Mouse (Mus musculus) brain, embryonic 14.5 days (tissue): ENCODE results near the gene Mgat4e.

Experiments
- CTCF ChIP-seq: fragments of 200-500 bp; IDR thresholded peaks from 2 replicates; pipeline ENCODE4 v1.5.1; 2012; ENCODE audit warnings: inconsistent platforms, mild to moderate bottlenecking, moderate library complexity, borderline replicate concordance; ENCODE audit not compliant: insufficient read depth, insufficient read length; ENCODE audit errors: extremely low read depth
- POLR2A ChIP-seq: fragments of 200-500 bp; IDR thresholded peaks from 2 replicates; pipeline ENCODE4 v1.6.1; 2012; ENCODE audit warnings: mild to moderate bottlenecking, inconsistent platforms, borderline replicate concordance; ENCODE audit not compliant: poor library complexity, insufficient read depth, insufficient read length, severe bottlenecking; ENCODE audit errors: extremely low read depth

DNA sequence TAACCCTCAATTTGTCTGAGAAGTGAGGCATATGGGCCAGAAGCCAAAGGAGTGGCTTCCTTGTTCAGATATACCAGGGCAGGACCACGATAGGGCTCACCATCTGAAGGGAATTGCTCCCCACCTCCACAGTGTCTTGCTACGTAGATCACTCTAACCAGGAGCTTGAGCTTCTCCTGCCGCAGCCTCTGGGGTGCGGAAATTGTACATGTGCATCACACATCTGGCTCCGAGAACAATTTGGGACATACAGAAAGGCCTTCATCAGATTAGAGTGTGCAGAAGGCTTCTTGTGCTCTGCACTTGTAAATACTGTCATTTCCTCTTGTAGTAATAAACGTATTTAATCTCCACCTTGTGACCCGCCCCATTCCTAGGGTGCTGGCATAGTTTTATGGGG is 28.3 kb downstream of the Mgat4e start:
- TF ChIP-seq POLR2A (no peak), CTCF (no peak)
